Mouse (Mus musculus): Measurements from ENCODE around the gene Foxg1. TPM values are rescaled to one million over a fixed set of nuclear protein-coding genes. Genes with fewer than 3 reads are reported as not detected.

Foxg1 gene
- 100 to 1,000 TPM; 105 to 109 TPM for total RNA-seq (2021)

GRCm38 (mm10) chr12:49382565-49383520 lies at the start of gene Foxg1:
Foxg1 (plus strand) TSS chr12:49382660.
- intact Hi-C loops (cut with DNase I) = loop anchor here (2.0 kb wide), 1 partner anchor 730 kb away; no protein-coding TSS in a partner anchor
- DNase-seq (ENCODE audit: low spot score in 2 of 2) = peak; percentile 65 to 76

GRCm38 (mm10) chr12:49349697-49350096 lies 32.8 kb upstream of the Foxg1 start:
- DNase-seq (ENCODE audit: low spot score in 2 of 2) = no peak
- intact Hi-C loops (cut with DNase I) = no loop called here

GRCm38 (mm10) chr12:49368931-49369330 lies 13.5 kb upstream of the Foxg1 start:
- intact Hi-C loops (cut with DNase I) = no loop called here
- peak in 1 of 2 experiments; percentile 50 for DNase-seq (ENCODE audit: low spot score in 2 of 2)

- intact Hi-C loops (cut with DNase I) = loop anchor here (2.0 to 10.0 kb wide), 9 partner anchors 910 to 2003 kb away; partner anchors contain the start of genes G2e3 and Scfd1
These were observed 10.3 kb upstream of the Foxg1 start for GRCm38 (mm10) chr12:49372170-49372569.

GRCm38 (mm10) chr12:49373176-49373575 lies 9.3 kb upstream of the Foxg1 start:
- DNase-seq (ENCODE audit: low spot score in 2 of 2) = peak in 1 of 2 experiments; percentile 11
- intact Hi-C loops (cut with DNase I) = loop anchor here (2.0 to 10.0 kb wide), 9 partner anchors 909 to 2002 kb away; partner anchors contain the start of genes G2e3 and Scfd1

More at GRCm38 (mm10) chr12:49372170-49372569, 10.3 kb upstream of the Foxg1 start:
- peak in 1 of 2 experiments; percentile 74 for DNase-seq (ENCODE audit: low spot score in 2 of 2)

GRCm38 (mm10) chr12:49373821-49374605 lies 8.4 kb upstream of the Foxg1 start:
- intact Hi-C loops (cut with DNase I) = loop anchor here (2.0 to 10.0 kb wide), 9 partner anchors 908 to 2001 kb away; partner anchors contain the start of genes G2e3 and Scfd1
- DNase-seq (ENCODE audit: low spot score in 2 of 2) = peak; percentile 46 to 51

GRCm38 (mm10) chr12:49374606-49374995 lies 7.9 kb upstream of the Foxg1 start:
- peak; percentile 62 to 78 for DNase-seq (ENCODE audit: low spot score in 2 of 2)

GRCm38 (mm10) chr12:49375427-49376317 lies 6.8 kb upstream of the Foxg1 start:
- intact Hi-C loops (cut with DNase I) = loop anchor here (2.0 to 10.0 kb wide), 3 partner anchors 17 to 1999 kb away; partner anchors contain the start of gene Scfd1
- DNase-seq (ENCODE audit: low spot score in 2 of 2) = peak in 1 of 2 experiments; percentile 43

More at GRCm38 (mm10) chr12:49374606-49374995, 7.9 kb upstream of the Foxg1 start:
- intact Hi-C loops (cut with DNase I) = loop anchor here (5.0 to 10.0 kb wide), 7 partner anchors 908 to 2000 kb away; partner anchors contain the start of genes G2e3 and Scfd1

GRCm38 (mm10) chr12:49376318-49376992 lies 6.0 kb upstream of the Foxg1 start:
- DNase-seq (ENCODE audit: low spot score in 2 of 2) = peak in 1 of 2 experiments; percentile 47
- intact Hi-C loops (cut with DNase I) = loop anchor here (2.0 to 10.0 kb wide), 3 partner anchors 16 to 1998 kb away; partner anchors contain the start of gene Scfd1

GRCm38 (mm10) chr12:49377281-49377970 lies 5.0 kb upstream of the Foxg1 start:
- peak; percentile 63 to 76 for DNase-seq (ENCODE audit: low spot score in 2 of 2)
- intact Hi-C loops (cut with DNase I) = loop anchor here (2.0 to 10.0 kb wide), 3 partner anchors 15 to 1997 kb away; partner anchors contain the start of gene Scfd1

GRCm38 (mm10) chr12:49378920-49379319 lies 3.5 kb upstream of the Foxg1 start:
- intact Hi-C loops (cut with DNase I) = loop anchor here (10.0 kb wide), 2 partner anchors 1736 to 1996 kb away; partner anchors contain the start of gene Scfd1
- DNase-seq (ENCODE audit: low spot score in 2 of 2) = peak in 1 of 2 experiments; percentile 36

- intact Hi-C loops (cut with DNase I) = loop anchor here (10.0 kb wide), 2 partner anchors 1735 to 1995 kb away; partner anchors contain the start of gene Scfd1
These were observed 3.0 kb upstream of the Foxg1 start for GRCm38 (mm10) chr12:49379446-49379845.

GRCm38 (mm10) chr12:49380442-49380841 lies 2.0 kb upstream of the Foxg1 start:
- DNase-seq (ENCODE audit: low spot score in 2 of 2) = peak in 1 of 2 experiments; percentile 38
- intact Hi-C loops (cut with DNase I) = loop anchor here (2.0 kb wide), 1 partner anchor 810 kb away; no protein-coding TSS in a partner anchor

More at GRCm38 (mm10) chr12:49379446-49379845, 3.0 kb upstream of the Foxg1 start:
- peak in 1 of 2 experiments; percentile 67 for DNase-seq (ENCODE audit: low spot score in 2 of 2)

- intact Hi-C loops (cut with DNase I) = loop anchor here (2.0 kb wide), 1 partner anchor 810 kb away; no protein-coding TSS in a partner anchor
- no peak for DNase-seq (ENCODE audit: low spot score in 2 of 2)
These were observed 1.4 kb upstream of the Foxg1 start for GRCm38 (mm10) chr12:49381031-49381525.

GRCm38 (mm10) chr12:49381721-49382365 lies 617 bp upstream of the Foxg1 start:
- intact Hi-C loops (cut with DNase I) = loop anchor here (2.0 kb wide), 2 partner anchors 731 to 809 kb away; no protein-coding TSS in a partner anchor
- DNase-seq (ENCODE audit: low spot score in 2 of 2) = peak; percentile 50 to 73

All from left cerebral cortex, postnatal 25 days (tissue).